Mouse (Mus musculus): ENCODE measurements at regions not wholly inside any gene's neighbourhood (a gene's known extent, or its start where the extent isn't known, plus 50 kb on each side); places are given as distances from the start of the nearest gene placed in this dataset.

DNA sequence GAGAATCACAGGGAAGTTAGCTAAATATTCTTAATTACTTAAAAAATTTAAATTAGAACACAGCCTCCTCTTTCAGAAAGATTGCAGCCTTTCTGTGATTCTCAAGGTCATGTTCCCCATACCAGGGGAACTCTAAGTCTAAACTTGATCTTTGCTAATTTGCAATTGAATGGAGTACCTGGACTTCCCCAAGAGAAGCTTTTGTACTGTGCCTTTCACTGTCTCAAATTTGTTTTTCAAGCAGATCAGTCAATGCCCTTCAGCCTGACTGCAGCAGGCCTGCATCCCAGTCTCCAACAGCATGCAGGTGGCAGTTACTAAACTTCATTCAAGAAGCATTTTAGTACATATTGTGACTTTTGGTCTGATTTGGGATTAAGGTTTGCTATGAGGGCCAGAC lies 611.8 kb downstream of the Snca start:
- POLR2A ChIA-PET = no interaction called here

DNA sequence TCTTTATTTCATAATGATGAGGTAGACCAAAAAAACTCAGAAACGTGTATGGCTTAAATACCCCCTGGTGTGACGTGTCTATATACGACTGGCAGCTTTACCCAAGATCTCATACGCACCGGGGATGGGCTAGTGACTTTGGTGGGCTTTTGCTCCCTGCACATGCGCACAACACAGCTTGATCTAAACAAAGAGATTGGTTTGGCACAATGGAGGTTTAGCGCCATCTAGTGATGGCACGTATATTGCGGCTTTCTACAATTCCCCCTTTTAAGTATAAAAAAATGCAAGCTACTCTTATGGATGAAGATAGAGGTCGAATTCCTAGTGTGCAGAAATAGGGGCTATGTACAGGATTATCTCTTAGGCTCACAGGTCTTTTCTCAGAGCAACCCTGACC lies 628.1 kb downstream of the Snca start:
- CTCF ChIA-PET = interaction anchor here in 2 of 4 experiments (0.6 kb wide), 2 partner anchors 57 to 262 kb away, joined by 9 to 10 read pairs; no protein-coding TSS in a partner anchor
- POLR2A ChIA-PET = no interaction called here

More for the DNA sequence above, 611.8 kb downstream of the Snca start:
- CTCF ChIA-PET = no interaction called here
